12 mouse cellular contexts compared by ENCODE assay signal in genomic region chr8:11547063-11547462, GRCm38 (mm10). TPM values are rescaled to one million over a fixed set of nuclear protein-coding genes. Genes with fewer than 3 reads are reported as not detected.
DNase-seq lines count a peak whose midpoint lies in the region; ATAC-seq and TF ChIP-seq lines count a peak whose summit lies in the region.
"Had no signal": no experiment of that assay in that cellular context is flagged by ENCODE, and none has a peak within 500 bp of the region (broad histone marks: within the 10 kb centered on the region; RNA-seq: fewer than 3 reads in every experiment).

No protein-coding gene starts in this region.

- peak; percentile 58 for TF ChIP-seq CTCF in lung, adult 2 months (IDR thresholded peaks at IDR 0.05; ENCODE audit: insufficient read depth, low read length)

- H3K36me3 ChIP-seq in splenic B cell, adult 2 months (ENCODE audit: control insufficient read depth, insufficient read depth, low read length, poor library complexity, severe bottlenecking): peaks cover 2% of the 10 kb centered on the region
- H3K36me3 ChIP-seq in midbrain, embryonic 14.5 days (ENCODE audit: control insufficient read depth, insufficient read depth, low read length): peaks cover 10% of the 10 kb centered on the region

- peaks cover 5% of the 10 kb centered on the region; the same call in 1 of the 2 replicates for H3K4me1 ChIP-seq in lung, adult 2 months (ENCODE audit: control insufficient read depth, insufficient read depth, low read length)
- peaks cover 11% of the 10 kb centered on the region; the same call in 1 of the 2 replicates for H3K4me1 ChIP-seq in midbrain, embryonic 14.5 days (ENCODE audit: control insufficient read depth, insufficient read depth, low read length)

- WGBS in lung, adult 2 months: 66% methylated on average over 6 of the region's 6 CpGs
- WGBS in midbrain, embryonic 14.5 days: 65% methylated on average over 6 of the region's 6 CpGs

- ATAC-seq in midbrain, embryonic 14.5 days (ENCODE audit: low FRiP score, low TSS enrichment): no peak
- ATAC-seq: hindbrain, embryonic 16.5 days had no signal

- no peak overlapping the region for H3K4me3 ChIP-seq in lung, adult 2 months (replicated peaks; ENCODE audit: extremely low read depth, low read depth, low read length)
- no peak overlapping the region for H3K4me3 ChIP-seq in midbrain, embryonic 14.5 days (replicated peaks; ENCODE audit: low read depth, low read length)
- H3K4me3 ChIP-seq: embryonic facial prominence, embryonic 12.5 days; limb, embryonic 12.5 days had no signal

- no peaks in the 10 kb centered on the region for H3K27me3 ChIP-seq in splenic B cell, adult 2 months (ENCODE audit: control insufficient read depth, insufficient read depth, low read length, poor library complexity, severe bottlenecking)
- no peaks in the 10 kb centered on the region for H3K27me3 ChIP-seq in midbrain, embryonic 14.5 days (ENCODE audit: control insufficient read depth, insufficient read depth, low read length)
- H3K27me3 ChIP-seq: embryonic facial prominence, embryonic 12.5 days; limb, embryonic 12.5 days had no signal

- H3K9me3 ChIP-seq in midbrain, embryonic 14.5 days (ENCODE audit: control insufficient read depth, low read length): no peaks in the 10 kb centered on the region
- H3K9me3 ChIP-seq: embryonic facial prominence, embryonic 12.5 days; limb, embryonic 12.5 days had no signal

- no peak overlapping the region for H3K27ac ChIP-seq in midbrain, embryonic 14.5 days (replicated peaks; ENCODE audit: low read depth, low read length)
- H3K27ac ChIP-seq: embryonic facial prominence, embryonic 12.5 days; limb, embryonic 12.5 days had no signal

- TF ChIP-seq POLR2A in lung, adult 2 months (IDR thresholded peaks at IDR 0.05; ENCODE audit: borderline replicate concordance, extremely low read depth, low read depth, low read length): no peak

- no peak overlapping the region for H3K4me2 ChIP-seq in midbrain, embryonic 14.5 days (ENCODE audit: low read length)
- H3K4me2 ChIP-seq: embryonic facial prominence, embryonic 12.5 days; limb, embryonic 12.5 days had no signal

- DNase-seq in lung, adult 2 months: no peak
- no peak for DNase-seq in lung, adult 18-20 months
- peak; percentile 87 for DNase-seq in R1 (ENCODE audit: low read depth, low spot score)
- peak; percentile 48 for DNase-seq in induced T-regulatory cell, adult 2 months (ENCODE audit: low read depth)
- DNase-seq in splenic B cell, adult 2 months (ENCODE audit: low read depth, low spot score): peak; percentile 35
- DNase-seq in midbrain, embryonic 14.5 days: no peak
- DNase-seq in urinary bladder, postnatal 4 days (ENCODE audit: low spot score in 2 of 2): no peak
- DNase-seq: adrenal gland, postnatal 14 days; right cerebral cortex, adult 18-20 months had no signal

- H3K9ac ChIP-seq in midbrain, embryonic 14.5 days (replicated peaks; ENCODE audit: low read length): no peak overlapping the region
- H3K9ac ChIP-seq: embryonic facial prominence, embryonic 12.5 days; limb, embryonic 12.5 days had no signal

RNA-seq across cellular contexts. Expression of gene Cars2, which starts 3.5 kb away (rescaled TPM):
- polyA plus RNA-seq in lung, adult 2 months (2012; rRNA removed): 38.8 and 48.4 TPM in 2 replicates
- polyA plus RNA-seq in midbrain, embryonic 14.5 days (2014; fragmentation: Nextera tagmentation; extraction: Ambion mirVana): 22.8 and 25.5 TPM in 2 replicates

RNA-seq across cellular contexts. Expression of gene Ing1, which starts 8.3 kb away (rescaled TPM):
- 18.5 and 21.5 TPM in 2 replicates for polyA plus RNA-seq in lung, adult 2 months (2012; rRNA removed)
- 44.2 and 44.7 TPM in 2 replicates for polyA plus RNA-seq in midbrain, embryonic 14.5 days (2014; fragmentation: Nextera tagmentation; extraction: Ambion mirVana)

RNA-seq across cellular contexts. Expression of gene Naxd, which starts 49.8 kb away (rescaled TPM):
- polyA plus RNA-seq in lung, adult 2 months (2012; rRNA removed): 142 and 150 TPM in 2 replicates
- 130 and 150 TPM in 2 replicates for polyA plus RNA-seq in midbrain, embryonic 14.5 days (2014; fragmentation: Nextera tagmentation; extraction: Ambion mirVana)

Comparison
In these comparisons a context has a peak if more than half of its experiments do, and no peak if none do; other contexts are left out.
1. DNase-seq: peak in R1 (single experiment), induced T-regulatory cell, adult 2 months (single experiment) and splenic B cell, adult 2 months (single experiment); none in lung, adult 2 months (single experiment), lung, adult 18-20 months (0 of 2), midbrain, embryonic 14.5 days (single experiment) and urinary bladder, postnatal 4 days (0 of 2).